Mouse (Mus musculus) embryonic facial prominence, embryonic 12.5 days (tissue): ENCODE data around the gene Gm2a. TPM values are rescaled to one million over a fixed set of nuclear protein-coding genes. Genes with fewer than 3 reads are reported as not detected.

Source experiments
- polyA plus RNA-seq: library from polyadenylated mRNA; unstranded; fragments of >200 nt; fragmentation: Nextera tagmentation; extraction: Ambion mirVana; gene quantifications from 2 replicates; pipeline ENCODE4 v1.2.1, GENCODE M21; 2016

Gene Gm2a
- polyA plus RNA-seq, 1 experiment from 2014 or later, result 13.0 TPM

Other genes starting within 250 kb of the Gm2a start
- 8.9 and 10.2 TPM in 2 replicates for gene Lyrm7, start 237.2 kb upstream of the Gm2a start, polyA plus RNA-seq
- 635 and 637 TPM in 2 replicates for gene Hint1, start 231.7 kb upstream of the Gm2a start, polyA plus RNA-seq
- 36.8 and 43.5 TPM in 2 replicates for gene Gpx3, start 195.7 kb upstream of the Gm2a start, polyA plus RNA-seq
- 19.3 and 20.0 TPM in 2 replicates for gene Tnip1, start 135.2 kb upstream of the Gm2a start, polyA plus RNA-seq
- 204 and 212 TPM in 2 replicates for gene Anxa6, start 64.7 kb upstream of the Gm2a start, polyA plus RNA-seq
- gene Ccdc69, start 20.0 kb upstream of the Gm2a start, polyA plus RNA-seq, result 0.67 and 0.78 TPM in 2 replicates
- not detected in 2 replicates for gene Slc36a3, start 53.6 kb downstream of the Gm2a start, polyA plus RNA-seq
- gene Slc36a2, start 87.0 kb downstream of the Gm2a start, polyA plus RNA-seq, result 0.15 and 0.39 TPM in 2 replicates
- 1.7 and 2.0 TPM in 2 replicates for gene Slc36a1, start 106.2 kb downstream of the Gm2a start, polyA plus RNA-seq
- 0.14 and 0.22 TPM in 2 replicates for gene Fat2, start 238.4 kb downstream of the Gm2a start, polyA plus RNA-seq